Mouse (Mus musculus): ENCODE measurements at regions not wholly inside any gene's neighbourhood (a gene's known extent, or its start where the extent isn't known, plus 50 kb on each side); places are given as distances from the start of the nearest gene placed in this dataset.

- no peak overlapping the region for H3K4me3 ChIP-seq (ENCODE audit: insufficient read depth, low read depth, low read length)
- H3K27ac ChIP-seq (replicated peaks; ENCODE audit: low read depth, low read length): no peak overlapping the region
- H3K4me1 ChIP-seq (ENCODE audit: control insufficient read depth, insufficient read depth, insufficient read length, low read length): peaks cover 8% of the 10 kb centered on the region; the same call in 1 of the 2 replicates
Observed at GRCm38 (mm10) chr1:189072516-189072915, 64.9 kb upstream of the Kctd3 start.

DNA sequence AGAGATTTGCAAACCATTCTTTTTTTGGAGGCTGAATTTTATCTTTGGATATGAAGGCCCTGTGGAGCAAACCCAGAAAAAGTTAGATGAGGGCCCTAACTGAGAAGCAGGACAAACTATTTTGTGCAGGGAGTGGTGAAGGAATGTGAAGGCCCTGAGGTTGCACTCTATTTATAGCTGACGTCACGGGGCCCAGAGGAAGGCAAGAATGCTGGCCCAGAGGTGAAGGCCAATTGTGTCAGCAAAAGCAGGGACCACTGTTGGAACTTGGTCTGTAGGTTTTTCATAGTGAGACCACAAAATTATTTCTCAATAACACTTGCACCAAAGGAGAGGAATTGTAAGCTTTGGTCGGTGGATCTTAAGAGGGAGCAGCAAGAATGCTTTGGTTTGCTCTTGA is 60.6 kb upstream of the Kctd3 start:
- peaks cover 4% of the 10 kb centered on the region; the same call in 1 of the 2 replicates for H3K4me1 ChIP-seq (ENCODE audit: control insufficient read depth, insufficient read depth, insufficient read length, low read length)
- H3K27ac ChIP-seq (replicated peaks; ENCODE audit: low read depth, low read length): peak overlapping the region; percentile 47
- H3K4me3 ChIP-seq (ENCODE audit: insufficient read depth, low read depth, low read length): no peak overlapping the region

DNA sequence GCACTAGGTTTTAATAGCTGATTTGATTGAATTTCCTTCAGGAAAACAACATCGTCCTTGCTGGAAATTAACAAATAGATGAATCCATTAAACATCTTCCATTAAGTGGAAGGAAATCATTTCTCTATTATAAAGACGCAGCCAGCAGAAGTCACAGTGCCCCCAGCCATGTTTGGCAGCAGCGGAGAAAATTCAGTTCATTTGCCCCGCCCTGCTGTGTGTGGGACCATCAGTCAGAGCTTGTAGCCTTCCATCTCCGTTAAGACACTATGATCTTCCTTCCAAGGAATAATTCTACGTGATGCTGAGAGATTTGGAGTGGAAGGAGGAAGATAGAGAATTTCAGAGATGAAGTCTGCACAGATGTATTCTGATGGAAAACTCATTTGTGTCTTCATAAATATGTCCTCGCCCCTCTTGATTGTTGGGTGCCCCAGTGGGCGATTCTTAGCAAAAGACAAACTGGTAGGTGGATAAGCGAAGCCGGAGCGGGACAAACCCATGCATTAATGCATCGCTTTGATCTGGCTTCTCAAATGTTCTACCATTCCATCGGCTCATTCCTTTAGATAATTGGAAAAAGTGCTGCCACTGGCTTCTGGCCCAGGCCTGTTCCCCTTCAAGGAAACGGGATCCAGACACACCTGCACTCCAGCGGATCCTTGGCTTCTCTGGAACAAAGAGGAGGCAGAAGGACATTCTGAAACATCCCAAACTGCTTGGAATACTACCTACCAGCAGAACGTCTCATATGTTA is 59.7 kb upstream of the Kctd3 start:
- peak overlapping the region; percentile 61 for H3K27ac ChIP-seq (replicated peaks; ENCODE audit: low read depth, low read length)
- H3K4me1 ChIP-seq (ENCODE audit: control insufficient read depth, insufficient read depth, insufficient read length, low read length): peaks cover 4% of the 10 kb centered on the region; the same call in 1 of the 2 replicates
- no peak overlapping the region for H3K4me3 ChIP-seq (ENCODE audit: insufficient read depth, low read depth, low read length)

DNA sequence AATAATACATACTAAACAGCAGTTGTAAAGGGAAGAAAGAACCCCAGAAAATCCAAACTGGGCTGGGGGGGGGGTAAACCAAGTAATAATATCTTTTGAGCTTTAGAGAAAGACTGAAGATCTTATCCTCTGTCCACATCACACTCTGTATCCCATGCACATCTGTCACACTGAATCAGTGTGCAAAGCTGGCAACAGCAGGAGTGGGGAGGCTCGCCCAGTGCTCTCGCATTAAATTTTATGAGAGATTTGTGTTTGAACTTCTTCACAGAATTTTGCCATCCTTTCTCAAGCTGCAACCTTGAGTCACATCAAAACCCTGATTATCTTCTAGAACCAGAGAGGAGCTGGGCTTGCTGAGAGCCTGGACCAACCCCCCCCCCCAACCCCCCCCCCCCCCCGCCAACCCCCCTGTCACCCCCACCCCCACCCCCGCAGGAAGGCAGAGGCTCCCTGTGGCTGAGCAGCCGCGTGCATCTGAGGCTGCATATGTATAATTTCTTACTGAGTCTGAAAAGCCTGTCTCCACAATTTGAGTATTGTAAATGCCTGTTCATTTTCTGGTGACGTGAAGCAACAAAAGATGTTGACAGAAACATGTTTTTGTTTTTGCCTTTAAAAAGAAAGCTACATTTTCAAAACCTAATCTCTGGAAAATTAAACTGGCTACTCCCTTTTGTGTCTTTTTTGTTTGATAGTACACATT is 59.0 kb upstream of the Kctd3 start:
- Histone ChIP-seq H3K4me3 (ENCODE audit: insufficient read depth, low read depth, low read length) (no peak overlapping the region), H3K4me1 (ENCODE audit: control insufficient read depth, insufficient read depth, insufficient read length, low read length) (peaks cover 4% of the 10 kb centered on the region; the same call in 1 of the 2 replicates), H3K27ac (replicated peaks; ENCODE audit: low read depth, low read length) (no peak overlapping the region)

GRCm38 (mm10) chr1:189065152-189065910 is 57.7 kb upstream of the Kctd3 start:
- Histone ChIP-seq H3K4me3 (ENCODE audit: insufficient read depth, low read depth, low read length) (no peak overlapping the region), H3K4me1 (ENCODE audit: control insufficient read depth, insufficient read depth, insufficient read length, low read length) (peaks cover 4% of the 10 kb centered on the region; the same call in 1 of the 2 replicates), H3K27ac (replicated peaks; ENCODE audit: low read depth, low read length) (no peak overlapping the region)

- Histone ChIP-seq H3K4me3 (ENCODE audit: insufficient read depth, low read depth, low read length) (no peak overlapping the region), H3K4me1 (ENCODE audit: control insufficient read depth, insufficient read depth, insufficient read length, low read length) (peaks cover 4% of the 10 kb centered on the region; the same call in 1 of the 2 replicates), H3K27ac (replicated peaks; ENCODE audit: low read depth, low read length) (no peak overlapping the region)
Observed at GRCm38 (mm10) chr1:189064629-189065028, 57.0 kb upstream of the Kctd3 start.

DNA sequence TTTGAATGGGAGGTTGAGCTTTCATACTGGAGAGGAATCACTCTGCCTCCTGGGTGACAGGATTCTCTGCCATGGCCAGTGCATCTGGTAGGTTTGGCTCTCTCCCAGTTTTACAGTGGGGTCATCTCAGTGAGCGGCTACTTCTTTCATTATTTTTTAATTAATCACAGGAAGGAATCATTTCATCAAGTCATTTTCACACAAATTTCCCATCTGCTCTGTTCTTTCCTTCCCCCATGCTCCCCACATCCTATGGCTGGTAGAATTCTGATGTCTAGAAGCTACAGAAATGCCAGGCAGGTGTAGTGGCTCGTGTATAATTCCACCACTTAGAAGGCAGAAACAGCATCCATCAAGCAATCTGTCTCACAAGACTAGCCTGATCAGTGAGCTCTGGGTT is 56.1 kb upstream of the Kctd3 start:
- H3K27ac ChIP-seq (replicated peaks; ENCODE audit: low read depth, low read length): no peak overlapping the region
- H3K4me1 ChIP-seq (ENCODE audit: control insufficient read depth, insufficient read depth, insufficient read length, low read length): peaks cover 4% of the 10 kb centered on the region; the same call in 1 of the 2 replicates
- H3K4me3 ChIP-seq (ENCODE audit: insufficient read depth, low read depth, low read length): no peak overlapping the region

GRCm38 (mm10) chr1:189063209-189063608 is 55.6 kb upstream of the Kctd3 start:
- Histone ChIP-seq H3K27ac (replicated peaks; ENCODE audit: low read depth, low read length) (no peak overlapping the region), H3K4me3 (ENCODE audit: insufficient read depth, low read depth, low read length) (no peak overlapping the region), H3K4me1 (ENCODE audit: control insufficient read depth, insufficient read depth, insufficient read length, low read length) (peaks cover 1% of the 10 kb centered on the region; the same call in 1 of the 2 replicates)

All from brown adipose tissue, adult 24 weeks (tissue).